Comparison of ENCODE assay signal across 26 mouse cellular contexts in genomic region chr1:57188796-57189319, GRCm38 (mm10).
"Had no signal": no experiment of that assay in that cellular context is flagged by ENCODE, and none has a peak within 500 bp of the region (broad histone marks: within the 10 kb centered on the region; RNA-seq: fewer than 3 reads in every experiment).

No protein-coding gene starts in this region.

- H3K9me3 ChIP-seq: heart, embryonic 13.5 days; heart, embryonic 15.5 days; hindbrain, embryonic 13.5 days; hindbrain, embryonic 15.5 days; kidney, embryonic 15.5 days; limb, embryonic 13.5 days; limb, embryonic 15.5 days; liver, embryonic 12.5 days had no signal

- H3K4me2 ChIP-seq: heart, embryonic 11.5 days; heart, embryonic 13.5 days; heart, embryonic 15.5 days; hindbrain, embryonic 13.5 days; hindbrain, embryonic 15.5 days; kidney, embryonic 15.5 days; limb, embryonic 13.5 days; limb, embryonic 15.5 days; liver, embryonic 12.5 days had no signal

- H3K4me1 ChIP-seq: heart, embryonic 13.5 days; heart, embryonic 15.5 days; hindbrain, embryonic 13.5 days; hindbrain, embryonic 15.5 days; kidney, embryonic 15.5 days; liver, embryonic 12.5 days had no signal

- H3K36me3 ChIP-seq: heart, embryonic 13.5 days; heart, embryonic 15.5 days; hindbrain, embryonic 13.5 days; hindbrain, embryonic 15.5 days; kidney, embryonic 15.5 days; limb, embryonic 13.5 days; limb, embryonic 15.5 days; liver, embryonic 12.5 days had no signal

- ATAC-seq: hindbrain, postnatal 0 days; intestine, embryonic 16.5 days; liver, embryonic 12.5 days had no signal

- H3K9ac ChIP-seq: heart, embryonic 13.5 days; heart, embryonic 15.5 days; hindbrain, embryonic 13.5 days; hindbrain, embryonic 15.5 days; kidney, embryonic 15.5 days; limb, embryonic 13.5 days; limb, embryonic 15.5 days; liver, embryonic 12.5 days; liver, embryonic 14.5 days had no signal

- H3K4me3 ChIP-seq: heart, embryonic 13.5 days; heart, embryonic 15.5 days; hindbrain, embryonic 13.5 days; hindbrain, embryonic 15.5 days; kidney, embryonic 15.5 days; limb, embryonic 13.5 days; limb, embryonic 15.5 days; liver, embryonic 12.5 days had no signal

- DNase-seq: gastrocnemius, postnatal 14 days; gastrocnemius, postnatal 36 days; heart, adult 18-20 months; heart, postnatal 14 days; heart, postnatal 36 days; kidney, adult 11 months; kidney, adult 2 months; kidney, adult 9 months; kidney, postnatal 14 days; kidney, postnatal 36 days; layer of hippocampus, adult 9-11 months; layer of hippocampus, postnatal 36 days; left cerebral cortex, postnatal 4 days had no signal

- H3K27me3 ChIP-seq: heart, embryonic 13.5 days; heart, embryonic 15.5 days; hindbrain, embryonic 13.5 days; hindbrain, embryonic 15.5 days; kidney, embryonic 15.5 days; liver, embryonic 12.5 days had no signal

- H3K27ac ChIP-seq: heart, embryonic 13.5 days; heart, embryonic 15.5 days; hindbrain, embryonic 13.5 days; hindbrain, embryonic 15.5 days; hindbrain, postnatal 0 days; kidney, embryonic 15.5 days; kidney, postnatal 0 days; limb, embryonic 13.5 days; limb, embryonic 15.5 days; liver, embryonic 12.5 days; liver, embryonic 14.5 days had no signal
